Mouse (Mus musculus): ENCODE data around the gene Shoc2. TPM values are rescaled to one million over a fixed set of nuclear protein-coding genes. Genes with fewer than 3 reads are reported as not detected.
"Not testable (repeated sequence)": the region's sequence is repeated elsewhere in the genome, so short reads cannot be mapped to it uniquely, and the experiment has no call there.

Gene Shoc2
- polyA plus RNA-seq, 1 experiment: 0.17 TPM

GRCm38 (mm10) chr19:53945171-53946042, 1.3 kb downstream of the Shoc2 start:
- no peaks in the 10 kb centered on the region for H3K9me3 ChIP-seq (ENCODE audit: control insufficient read depth, low read length)
- H3K36me3 ChIP-seq (ENCODE audit: control insufficient read depth): peaks cover 21% of the 10 kb centered on the region
- peak overlapping the region; percentile 73 for H3K4me3 ChIP-seq (replicated peaks)
- TF ChIP-seq GATA1 (IDR thresholded peaks at IDR 0.05; ENCODE audit: low read length): no peak
- no peak for TF ChIP-seq TAL1 (IDR thresholded peaks at IDR 0.05; ENCODE audit: low read length)
- no peaks in the 10 kb centered on the region for H3K27me3 ChIP-seq (ENCODE audit: control insufficient read depth)
- peaks cover 55% of the 10 kb centered on the region for H3K4me1 ChIP-seq (ENCODE audit: control insufficient read depth)

- no peaks in the 10 kb centered on the region for H3K9me3 ChIP-seq (ENCODE audit: control insufficient read depth, low read length)
- peaks cover 31% of the 10 kb centered on the region for H3K4me1 ChIP-seq (ENCODE audit: control insufficient read depth)
- H3K4me3 ChIP-seq (replicated peaks): no peak overlapping the region
- H3K36me3 ChIP-seq (ENCODE audit: control insufficient read depth): peaks cover 5% of the 10 kb centered on the region
- no peaks in the 10 kb centered on the region for H3K27me3 ChIP-seq (ENCODE audit: control insufficient read depth)
- TF ChIP-seq GATA1 (IDR thresholded peaks at IDR 0.05; ENCODE audit: low read length): no peak
- TF ChIP-seq TAL1 (IDR thresholded peaks at IDR 0.05; ENCODE audit: low read length): no peak
Observed at GRCm38 (mm10) chr19:53957513-53957912, 13.4 kb downstream of the Shoc2 start.

GRCm38 (mm10) chr19:53962511-53962910, 18.4 kb downstream of the Shoc2 start:
- peaks cover 41% of the 10 kb centered on the region for H3K4me1 ChIP-seq (ENCODE audit: control insufficient read depth)
- no peak overlapping the region for H3K4me3 ChIP-seq (replicated peaks)
- H3K27me3 ChIP-seq (ENCODE audit: control insufficient read depth): no peaks in the 10 kb centered on the region
- peaks cover 6% of the 10 kb centered on the region for H3K36me3 ChIP-seq (ENCODE audit: control insufficient read depth)
- H3K9me3 ChIP-seq (ENCODE audit: control insufficient read depth, low read length): no peaks in the 10 kb centered on the region
- no peak for TF ChIP-seq TAL1 (IDR thresholded peaks at IDR 0.05; ENCODE audit: low read length)
- no peak for TF ChIP-seq GATA1 (IDR thresholded peaks at IDR 0.05; ENCODE audit: low read length)

- H3K4me1 ChIP-seq (ENCODE audit: control insufficient read depth): peaks cover 43% of the 10 kb centered on the region
- not testable (repeated sequence) for H3K4me3 ChIP-seq (replicated peaks); H3K27me3 ChIP-seq (ENCODE audit: control insufficient read depth); H3K36me3 ChIP-seq (ENCODE audit: control insufficient read depth); H3K9me3 ChIP-seq (ENCODE audit: control insufficient read depth, low read length)
Observed at GRCm38 (mm10) chr19:53964347-53964746, 20.2 kb downstream of the Shoc2 start.

- Histone ChIP-seq H3K4me3 (replicated peaks) (peak overlapping the region; percentile 47), H3K36me3 (ENCODE audit: control insufficient read depth) (peaks cover 9% of the 10 kb centered on the region), H3K27me3 (ENCODE audit: control insufficient read depth) (no peaks in the 10 kb centered on the region), H3K4me1 (ENCODE audit: control insufficient read depth) (peaks cover 48% of the 10 kb centered on the region), H3K9me3 (ENCODE audit: control insufficient read depth, low read length) (no peaks in the 10 kb centered on the region)
- TF ChIP-seq GATA1 (IDR thresholded peaks at IDR 0.05; ENCODE audit: low read length): 0 out of 2 replicates have a peak, but pooled peaks have one; percentile 24
- TF ChIP-seq TAL1 (IDR thresholded peaks at IDR 0.05; ENCODE audit: low read length): no peak
Observed at GRCm38 (mm10) chr19:53964910-53965633, 21.0 kb downstream of the Shoc2 start.

GRCm38 (mm10) chr19:53969226-53969625, 25.1 kb downstream of the Shoc2 start:
- Histone ChIP-seq H3K4me3 (replicated peaks) (no peak overlapping the region), H3K4me1 (ENCODE audit: control insufficient read depth) (peaks cover 53% of the 10 kb centered on the region), H3K36me3 (ENCODE audit: control insufficient read depth) (peaks cover 5% of the 10 kb centered on the region), H3K9me3 (ENCODE audit: control insufficient read depth, low read length) (no peaks in the 10 kb centered on the region), H3K27me3 (ENCODE audit: control insufficient read depth) (no peaks in the 10 kb centered on the region)
- TF ChIP-seq GATA1 (IDR thresholded peaks at IDR 0.05; ENCODE audit: low read length): no peak
- no peak for TF ChIP-seq TAL1 (IDR thresholded peaks at IDR 0.05; ENCODE audit: low read length)

GRCm38 (mm10) chr19:53971938-53972337, 27.8 kb downstream of the Shoc2 start:
- H3K4me3 ChIP-seq (replicated peaks): no peak overlapping the region
- TF ChIP-seq TAL1 (IDR thresholded peaks at IDR 0.05; ENCODE audit: low read length) (no peak), GATA1 (IDR thresholded peaks at IDR 0.05; ENCODE audit: low read length) (no peak)

GRCm38 (mm10) chr19:53973656-53974055, 29.6 kb downstream of the Shoc2 start:
- TF ChIP-seq GATA1 (IDR thresholded peaks at IDR 0.05; ENCODE audit: low read length): no peak
- no peak for TF ChIP-seq TAL1 (IDR thresholded peaks at IDR 0.05; ENCODE audit: low read length)
- Histone ChIP-seq H3K36me3 (ENCODE audit: control insufficient read depth) (peaks cover 15% of the 10 kb centered on the region), H3K4me1 (ENCODE audit: control insufficient read depth) (peaks cover 40% of the 10 kb centered on the region), H3K4me3 (replicated peaks) (no peak overlapping the region), H3K9me3 (ENCODE audit: control insufficient read depth, low read length) (no peaks in the 10 kb centered on the region), H3K27me3 (ENCODE audit: control insufficient read depth) (no peaks in the 10 kb centered on the region)

More at GRCm38 (mm10) chr19:53971938-53972337, 27.8 kb downstream of the Shoc2 start:
- Histone ChIP-seq H3K9me3 (ENCODE audit: control insufficient read depth, low read length) (no peaks in the 10 kb centered on the region), H3K36me3 (ENCODE audit: control insufficient read depth) (peaks cover 15% of the 10 kb centered on the region), H3K4me1 (ENCODE audit: control insufficient read depth) (peaks cover 44% of the 10 kb centered on the region), H3K27me3 (ENCODE audit: control insufficient read depth) (no peaks in the 10 kb centered on the region)

GRCm38 (mm10) chr19:53982041-53982440, 37.9 kb downstream of the Shoc2 start:
- Histone ChIP-seq H3K4me1 (ENCODE audit: control insufficient read depth) (peaks cover 46% of the 10 kb centered on the region), H3K4me3 (replicated peaks) (peak overlapping the region; percentile 29), H3K27me3 (ENCODE audit: control insufficient read depth) (no peaks in the 10 kb centered on the region), H3K36me3 (ENCODE audit: control insufficient read depth) (peaks cover 3% of the 10 kb centered on the region), H3K9me3 (ENCODE audit: control insufficient read depth, low read length) (no peaks in the 10 kb centered on the region)
- no peak for TF ChIP-seq TAL1 (IDR thresholded peaks at IDR 0.05; ENCODE audit: low read length)
- TF ChIP-seq GATA1 (IDR thresholded peaks at IDR 0.05; ENCODE audit: low read length): no peak

All from erythroblast, embryonic 14.5 days (primary cell).